Mouse (Mus musculus): ENCODE measurements around the gene Lrrc8d.
"Not testable (repeated sequence)": the region's sequence is repeated elsewhere in the genome, so short reads cannot be mapped to it uniquely, and the experiment has no call there.

The Lrrc8d gene

GRCm38 (mm10) chr5:105859716-105860460 is 160.1 kb downstream of the Lrrc8d start:
- DNase-seq (ENCODE audit: low spot score) = no peak

GRCm38 (mm10) chr5:105860461-105860835 is 160.7 kb downstream of the Lrrc8d start:
- no peak for DNase-seq (ENCODE audit: low spot score)

GRCm38 (mm10) chr5:105861616-105862015 is 161.8 kb downstream of the Lrrc8d start:
- no peak for DNase-seq (ENCODE audit: low spot score)

- not testable (repeated sequence) for DNase-seq (ENCODE audit: low spot score)
These were observed 165.4 kb downstream of the Lrrc8d start for GRCm38 (mm10) chr5:105865110-105865628.

GRCm38 (mm10) chr5:105867427-105867826 is 167.7 kb downstream of the Lrrc8d start:
- DNase-seq (ENCODE audit: low spot score) = no peak

GRCm38 (mm10) chr5:105867841-105868447 is 168.2 kb downstream of the Lrrc8d start:
- DNase-seq (ENCODE audit: low spot score) = no peak

- DNase-seq (ENCODE audit: low spot score) = peak; percentile 50
These were observed 168.8 kb downstream of the Lrrc8d start for GRCm38 (mm10) chr5:105868593-105868992.

GRCm38 (mm10) chr5:105869739-105870138 is 170.0 kb downstream of the Lrrc8d start:
- no peak for DNase-seq (ENCODE audit: low spot score)

GRCm38 (mm10) chr5:105871140-105871539 is 171.4 kb downstream of the Lrrc8d start:
- no peak for DNase-seq (ENCODE audit: low spot score)

GRCm38 (mm10) chr5:105872176-105872575 is 172.4 kb downstream of the Lrrc8d start:
- DNase-seq (ENCODE audit: low spot score) = no peak

GRCm38 (mm10) chr5:105872916-105873315 is 173.1 kb downstream of the Lrrc8d start:
- no peak for DNase-seq (ENCODE audit: low spot score)

- DNase-seq (ENCODE audit: low spot score) = no peak
These were observed 174.0 kb downstream of the Lrrc8d start for GRCm38 (mm10) chr5:105873774-105874173.

GRCm38 (mm10) chr5:105874476-105874875 is 174.7 kb downstream of the Lrrc8d start:
- no peak for DNase-seq (ENCODE audit: low spot score)

GRCm38 (mm10) chr5:105876068-105876924 is 176.5 kb downstream of the Lrrc8d start, which contains the start of gene Zfp326:
Gene Zfp326, plus strand, starts transcription at chr5:105876565.
- peak; percentile 71 for DNase-seq (ENCODE audit: low spot score)

- no peak for DNase-seq (ENCODE audit: low spot score)
These were observed 177.4 kb downstream of the Lrrc8d start for GRCm38 (mm10) chr5:105876925-105877774.
